ENCODE assay signal across 23 mouse cellular contexts in the genomic region with DNA sequence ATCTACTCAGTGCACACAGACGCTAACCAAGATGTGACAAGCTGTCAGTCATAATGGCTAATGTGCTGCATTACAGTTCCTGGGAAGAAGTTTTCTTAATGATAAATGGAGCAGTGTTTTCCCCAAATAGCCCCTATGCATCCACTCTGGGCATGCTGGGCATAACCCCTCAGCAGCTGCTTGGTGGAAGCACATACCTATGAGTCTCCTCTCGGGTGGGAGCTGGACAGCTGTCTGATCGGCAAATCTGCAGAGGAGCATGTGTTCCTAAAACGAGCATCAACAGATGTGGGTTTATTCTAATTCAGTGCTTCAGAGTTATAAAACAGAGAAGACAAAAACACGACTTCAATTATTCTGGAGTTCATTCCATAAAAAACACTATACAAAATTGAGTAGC. TPM values are rescaled to one million over a fixed set of nuclear protein-coding genes. Genes with fewer than 3 reads are reported as not detected.
"Had no signal": no experiment of that assay in that cellular context is flagged by ENCODE, and none has a peak within 500 bp of the region (broad histone marks: within the 10 kb centered on the region; RNA-seq: fewer than 3 reads in every experiment).

No protein-coding gene starts in this region.

- H3K4me3 ChIP-seq: liver, embryonic 12.5 days; liver, embryonic 15.5 days; neural tube, embryonic 12.5 days; neural tube, embryonic 15.5 days had no signal

- H3K36me3 ChIP-seq: liver, embryonic 15.5 days; neural tube, embryonic 15.5 days had no signal

- H3K9ac ChIP-seq: liver, embryonic 12.5 days; liver, embryonic 15.5 days; neural tube, embryonic 12.5 days; neural tube, embryonic 15.5 days had no signal

- DNase-seq: kidney, adult 2 months; kidney, postnatal 25 days; liver; lung, adult 2 months; lung, postnatal 14 days; lung, postnatal 4 days; midbrain, embryonic 14.5 days; right cerebral cortex, adult 18-20 months; right cerebral cortex, postnatal 14 days; right cerebral cortex, postnatal 4 days; thymus, adult 2 months; thymus, postnatal 14 days; thymus, postnatal 4 days had no signal

- H3K27ac ChIP-seq: kidney, postnatal 0 days; liver, embryonic 12.5 days; liver, embryonic 15.5 days; neural tube, embryonic 12.5 days; neural tube, embryonic 15.5 days; stomach, postnatal 0 days had no signal

- H3K4me1 ChIP-seq: liver, embryonic 12.5 days; liver, embryonic 15.5 days; neural tube, embryonic 12.5 days had no signal

- H3K9me3 ChIP-seq: liver, embryonic 12.5 days; liver, embryonic 15.5 days; neural tube, embryonic 12.5 days; neural tube, embryonic 15.5 days had no signal

- H3K27me3 ChIP-seq: liver, embryonic 12.5 days; liver, embryonic 15.5 days; neural tube, embryonic 12.5 days; neural tube, embryonic 15.5 days had no signal

- H3K4me2 ChIP-seq: liver, embryonic 12.5 days; liver, embryonic 15.5 days; midbrain, embryonic 11.5 days; neural tube, embryonic 12.5 days; neural tube, embryonic 15.5 days had no signal

- ATAC-seq: intestine, postnatal 0 days; liver, embryonic 12.5 days had no signal

RNA-seq across cellular contexts. Expression of gene Npnt, which starts 36.1 kb away (rescaled TPM):
- total RNA-seq: megakaryocyte progenitor cell, adult 5-6 weeks; megakaryocyte-erythroid progenitor cell, adult 5-6 weeks had no signal
